Mouse (Mus musculus) heart, postnatal 25 days (tissue): ENCODE data around the gene Tbx15. TPM values are rescaled to one million over a fixed set of nuclear protein-coding genes. Genes with fewer than 3 reads are reported as not detected.
"Not testable (repeated sequence)": the region's sequence is repeated elsewhere in the genome, so short reads cannot be mapped to it uniquely, and the experiment has no call there.

Experiments
- DNase-seq: peaks from one replicate; pipeline ENCODE4 v3.0.0; 2022; ENCODE audit warnings: low spot score
- intact Hi-C: fragments of 180-260 bp; cut with DNase I; formaldehyde crosslinking; loops from one replicate; pipeline ENCODE4 v1.15.1; 2025
- total RNA-seq, 2 experiments: library from RNA; stranded (reverse); gene quantifications; 2 replicates each; pipeline ENCODE4 v1.2.3; 2021

Tbx15 gene
- total RNA-seq, 2 experiments from 2014 or later = 0.11 to 0.47 TPM

DNA sequence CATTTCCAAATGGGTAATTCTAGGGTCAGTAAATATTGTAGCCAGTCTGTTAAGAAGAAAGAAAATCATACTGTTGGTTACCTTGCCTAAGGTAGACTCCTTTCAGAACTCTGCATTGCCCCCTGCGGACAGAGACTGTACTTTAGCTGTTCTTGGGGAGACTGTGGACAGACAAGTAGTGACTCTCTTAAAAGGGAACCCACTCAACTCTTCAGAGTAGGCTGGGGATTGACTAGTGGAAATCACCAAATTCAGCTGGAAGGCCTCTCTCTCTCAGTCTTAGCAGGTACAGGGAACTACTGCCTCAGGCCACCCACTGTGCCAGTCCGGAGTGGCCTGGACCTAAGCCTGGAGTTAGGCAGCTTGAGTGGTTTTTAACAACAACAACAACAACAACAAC is 21.8 kb downstream of the Tbx15 start:
- no peak for DNase-seq
- intact Hi-C loops = no loop called here

DNA sequence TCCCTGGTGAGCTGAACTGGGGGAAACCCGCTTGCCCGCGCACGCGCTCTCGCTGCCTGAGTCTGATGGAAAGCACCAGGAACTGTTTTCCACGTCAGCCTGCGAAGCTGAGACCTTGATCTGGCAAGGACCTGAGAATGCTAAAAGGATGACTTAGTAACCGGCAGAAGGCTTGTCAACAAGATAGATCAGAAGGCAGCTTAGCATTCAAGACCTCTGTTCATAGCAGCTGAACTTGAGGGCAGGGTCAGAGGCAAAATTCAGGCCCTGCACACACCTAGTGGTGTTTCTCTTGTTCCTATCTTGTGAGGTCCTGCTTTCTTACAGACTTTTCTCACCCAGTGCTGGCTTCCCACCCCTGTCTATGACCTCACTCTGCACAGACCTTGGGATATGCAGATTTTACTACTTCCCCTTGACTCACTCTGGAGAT is 23.3 kb downstream of the Tbx15 start:
- intact Hi-C loops = no loop called here

DNA sequence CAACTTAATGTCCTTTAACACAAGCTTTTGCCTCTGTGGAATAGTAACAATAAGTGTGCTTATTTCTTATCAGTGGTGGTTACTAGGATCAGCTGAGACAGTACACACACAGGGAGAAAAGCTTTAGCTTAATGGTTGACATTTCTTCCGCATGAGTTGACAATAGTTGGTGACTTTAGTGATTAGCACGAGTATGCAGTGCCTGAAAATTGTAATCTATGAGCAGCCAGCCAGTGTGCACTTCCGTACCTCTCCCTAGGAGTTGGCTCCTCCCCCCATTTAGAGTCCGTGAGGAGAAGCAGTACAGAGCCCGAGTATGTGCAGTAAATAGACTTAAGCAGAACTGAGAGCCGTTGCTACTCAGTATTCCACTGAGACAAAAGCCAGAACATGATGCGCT is 24.5 kb downstream of the Tbx15 start:
- DNase-seq = no peak
- intact Hi-C loops = no loop called here

More for the DNA sequence above, 23.3 kb downstream of the Tbx15 start:
- no peak for DNase-seq

DNA sequence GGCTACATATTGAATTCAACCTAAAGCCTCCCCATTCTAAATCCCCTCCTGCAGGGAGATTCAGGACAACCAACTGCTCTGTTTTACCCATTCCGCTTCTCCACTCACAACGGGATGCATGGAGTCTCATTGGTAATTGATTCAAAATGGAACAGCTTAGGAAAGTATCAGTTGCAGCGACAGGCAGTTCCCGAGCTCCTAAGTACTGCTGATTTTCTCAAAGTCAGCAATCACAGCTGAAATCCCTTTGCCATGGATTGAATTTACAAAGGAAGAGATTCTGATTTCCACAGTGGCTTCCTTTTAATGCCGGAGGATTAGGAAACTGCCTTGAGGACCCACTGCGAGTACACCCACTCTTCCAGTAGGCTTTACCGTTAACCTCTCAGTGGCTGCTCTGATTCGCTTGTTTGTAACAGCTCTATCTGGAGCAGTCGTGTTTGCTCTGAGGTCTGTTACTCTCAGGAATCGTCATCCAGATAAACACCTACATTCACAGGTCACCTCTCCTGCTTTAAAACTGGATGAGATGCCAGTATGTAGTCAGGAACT is 26.6 kb downstream of the Tbx15 start:
- no peak for DNase-seq
- intact Hi-C loops = no loop called here

DNA sequence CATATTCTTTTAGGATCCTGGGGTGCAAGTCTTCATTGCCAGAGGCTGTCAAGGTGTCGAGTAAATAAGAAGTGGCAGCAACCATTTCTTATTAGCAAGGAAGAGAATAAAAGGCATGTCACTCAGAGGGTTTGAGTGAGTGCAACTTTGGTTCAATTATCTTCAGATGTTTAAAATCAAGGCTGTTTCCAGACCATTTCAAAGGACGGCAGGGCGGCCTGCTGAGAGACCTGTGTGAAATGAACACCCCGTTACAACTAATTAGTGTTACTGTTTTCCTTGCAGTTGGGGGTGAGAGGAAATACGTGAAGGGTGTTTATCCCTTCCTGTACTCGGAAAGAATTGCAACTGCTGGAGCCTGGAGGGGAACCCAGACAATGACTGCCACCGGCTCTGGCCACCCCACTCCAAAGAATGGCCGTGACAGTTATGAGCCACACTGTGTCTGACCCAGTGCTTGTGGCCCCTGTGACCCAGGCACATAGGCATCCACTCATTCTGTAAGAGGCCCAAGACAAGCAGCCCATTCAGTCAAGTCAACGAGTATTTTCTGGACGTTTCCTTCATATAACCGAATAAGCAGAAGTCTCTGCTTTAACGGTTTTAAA is 37.9 kb downstream of the Tbx15 start:
- no peak for DNase-seq

DNA sequence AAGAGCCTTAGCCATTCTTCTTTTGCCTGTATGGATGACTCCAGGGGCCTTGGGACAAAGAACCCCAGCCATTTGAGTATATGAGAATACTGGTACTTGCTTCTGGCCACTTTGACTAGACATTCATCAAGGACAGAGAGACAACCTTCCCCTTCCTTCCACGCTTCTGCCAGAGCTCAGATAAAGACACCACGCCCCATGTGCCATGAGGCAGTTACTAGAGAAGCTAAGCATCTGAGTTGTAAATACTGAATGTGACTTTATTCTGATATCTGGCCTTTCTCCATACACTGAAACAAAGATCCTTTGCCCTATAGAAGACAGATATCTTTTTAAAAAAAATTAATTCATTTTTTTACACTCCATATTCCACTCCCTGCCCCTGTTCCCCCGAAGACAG is 39.5 kb downstream of the Tbx15 start:
- intact Hi-C loops = no loop called here
- no peak for DNase-seq

More for the DNA sequence above, 37.9 kb downstream of the Tbx15 start:
- intact Hi-C loops = no loop called here

DNA sequence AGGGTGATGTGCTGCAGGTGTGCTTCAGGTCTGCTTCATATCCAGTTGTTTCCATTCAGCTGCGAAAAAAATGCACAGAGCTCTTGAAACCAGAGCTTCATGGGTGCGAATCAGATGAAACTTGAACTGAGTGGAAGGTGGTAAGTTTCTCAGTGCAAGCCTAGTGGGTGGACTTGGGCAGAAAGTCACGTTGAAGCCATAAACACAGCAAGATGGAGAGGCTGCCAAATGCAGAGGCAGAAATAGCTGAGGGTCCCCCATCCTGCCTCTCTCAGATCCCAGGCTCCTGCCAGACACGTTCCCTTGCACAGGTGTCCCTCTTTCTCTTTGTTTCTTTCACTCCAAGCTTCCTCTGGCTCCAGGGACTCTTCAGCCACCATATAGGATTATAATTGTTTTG is 41.3 kb downstream of the Tbx15 start:
- no peak for DNase-seq
- intact Hi-C loops = no loop called here

DNA sequence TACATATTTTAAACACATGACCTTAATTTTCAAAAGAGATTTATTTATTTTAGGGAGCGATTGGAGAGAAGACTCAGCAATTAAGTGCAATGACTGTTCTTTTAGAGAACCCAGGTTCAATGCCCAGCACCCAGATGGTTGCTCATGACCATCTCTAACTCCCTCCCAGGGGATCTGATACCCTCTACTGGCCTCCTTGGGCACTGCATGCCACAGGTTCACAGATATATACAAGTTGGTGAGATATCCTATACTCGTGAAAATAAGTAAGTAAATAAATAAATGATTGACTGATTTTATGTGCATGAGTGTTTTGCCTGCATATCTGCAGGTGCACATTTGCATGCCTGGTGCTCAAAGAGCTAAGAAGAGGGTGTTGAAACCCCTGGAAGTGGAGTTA is 48.1 kb downstream of the Tbx15 start:
- intact Hi-C loops = no loop called here
- no peak for DNase-seq

DNA sequence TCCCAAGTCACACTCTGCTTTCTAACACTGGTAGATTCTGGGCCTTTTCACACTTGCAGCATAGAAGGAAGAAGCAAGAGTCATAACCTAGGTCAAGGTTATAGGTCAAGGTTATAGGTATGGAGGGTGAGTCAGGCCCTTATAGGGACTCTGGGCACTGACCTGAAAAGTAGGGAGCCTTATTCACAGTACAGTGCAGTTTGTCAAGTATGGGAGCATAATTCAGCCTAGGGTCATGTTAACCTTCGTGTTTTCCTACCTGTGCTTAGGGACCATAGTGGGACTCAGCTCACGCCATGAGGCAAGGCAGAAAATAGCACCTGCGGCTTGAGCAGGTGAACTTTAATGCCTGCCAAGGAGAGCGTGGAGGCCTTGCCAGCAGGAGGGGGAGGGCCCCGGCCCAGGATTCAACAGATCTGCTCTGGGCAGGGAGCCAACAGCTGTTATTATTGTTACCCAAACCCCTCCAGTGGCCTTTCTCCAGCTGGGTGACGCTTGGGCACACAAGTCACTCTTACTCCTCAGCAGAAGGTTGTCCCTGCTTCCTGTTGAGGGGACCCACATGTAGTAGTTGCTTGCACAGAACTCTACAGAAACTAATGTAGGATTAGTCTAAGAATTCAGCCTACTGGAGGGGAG is 50.0 kb downstream of the Tbx15 start:
- intact Hi-C loops = no loop called here
- DNase-seq = no peak

DNA sequence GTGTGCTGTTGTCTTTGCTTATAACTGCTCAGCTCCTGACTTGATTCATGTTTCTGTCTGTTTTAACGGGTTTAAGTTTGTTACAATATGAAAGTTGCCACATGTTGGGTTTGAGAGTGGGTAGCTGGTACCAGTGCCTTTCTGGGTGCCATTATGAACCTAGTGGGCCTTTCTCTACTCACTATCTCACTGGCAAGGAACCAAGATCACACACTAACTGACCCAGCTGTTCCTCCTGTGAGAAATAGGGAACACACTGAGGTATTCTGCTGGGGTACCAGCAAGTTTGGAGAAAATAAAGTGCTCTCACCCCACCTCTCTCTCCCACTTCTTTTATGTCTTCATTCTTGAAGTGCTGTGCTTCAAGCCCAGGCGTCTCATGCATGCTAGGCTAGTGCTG is 50.7 kb downstream of the Tbx15 start:
- intact Hi-C loops = no loop called here
- DNase-seq = no peak

DNA sequence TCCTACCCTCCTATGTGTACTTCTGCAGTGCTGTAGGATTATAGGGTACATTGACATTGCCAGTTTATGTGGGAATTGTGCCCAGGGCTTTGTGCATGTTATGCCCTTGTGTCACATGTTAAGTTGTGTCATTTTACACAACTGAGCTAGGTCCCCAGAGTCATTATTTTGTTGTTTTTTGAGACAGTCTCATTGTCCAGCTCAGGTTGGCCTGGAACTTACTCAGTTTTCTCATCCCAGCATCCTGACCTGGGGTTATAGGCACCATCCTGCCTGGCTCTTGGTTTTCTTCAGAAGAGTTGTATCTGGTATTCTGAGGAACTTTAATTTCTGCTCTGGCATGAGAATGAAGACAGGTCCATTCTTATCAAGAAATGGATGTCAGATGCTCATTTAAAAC is 51.2 kb downstream of the Tbx15 start:
- intact Hi-C loops = no loop called here
- DNase-seq = no peak

DNA sequence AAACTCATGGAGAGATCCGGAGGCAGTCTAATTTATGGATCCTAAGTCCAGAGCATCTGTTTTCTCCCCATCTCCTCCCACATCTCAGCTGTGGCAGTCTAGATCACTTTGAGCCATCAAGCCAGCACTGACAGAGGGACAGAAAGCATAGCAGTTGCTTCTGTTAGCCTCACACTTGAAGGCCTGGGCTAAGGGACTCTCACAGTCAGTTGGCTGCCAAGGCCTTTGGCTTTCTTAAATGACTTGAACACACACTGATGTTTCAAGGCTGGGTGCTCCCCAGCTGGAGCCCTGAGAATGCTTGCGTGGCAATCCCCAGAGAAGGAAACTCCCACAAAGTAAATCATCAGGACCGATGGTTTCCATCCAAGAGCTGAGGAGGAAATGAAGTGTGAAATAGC is 52.4 kb downstream of the Tbx15 start:
- no peak for DNase-seq
- intact Hi-C loops = no loop called here

DNA sequence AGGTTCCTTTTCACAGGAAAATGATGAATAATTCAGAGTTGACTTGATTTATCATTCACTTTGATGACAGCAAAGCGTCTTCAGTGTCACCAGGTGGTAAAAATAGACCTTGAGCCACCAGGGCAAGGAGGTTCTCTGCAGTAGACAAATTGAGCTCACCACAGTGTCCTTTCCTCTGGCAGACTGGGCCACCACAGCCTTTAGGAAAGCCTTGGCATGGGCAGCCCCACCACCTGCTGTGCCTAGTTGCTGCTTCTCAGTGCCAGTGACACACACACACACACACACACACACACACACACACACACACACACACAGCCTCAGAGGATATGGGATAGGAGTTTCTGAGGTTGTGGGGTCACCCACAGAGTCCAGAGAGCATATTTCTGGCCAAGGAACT is 54.0 kb downstream of the Tbx15 start:
- DNase-seq = not testable (repeated sequence)

DNA sequence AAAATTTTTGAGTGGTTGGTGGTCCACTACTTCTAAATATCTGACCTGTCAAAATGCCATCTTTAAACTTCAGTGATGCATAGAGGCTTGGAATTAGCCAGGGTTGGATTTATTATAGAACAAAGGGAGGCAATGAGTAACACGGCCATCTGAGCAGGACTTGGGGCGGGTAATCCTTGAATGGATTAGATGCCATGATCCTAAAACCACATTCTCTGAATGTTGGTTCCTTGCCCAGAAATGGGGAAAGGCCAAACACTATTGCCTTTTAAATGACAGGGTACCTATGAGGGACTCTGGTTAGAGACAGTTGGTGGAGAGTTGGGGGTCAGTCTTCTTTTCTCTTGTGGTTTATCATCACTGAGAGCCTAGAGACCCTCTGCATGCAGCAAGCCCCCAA is 55.1 kb downstream of the Tbx15 start:
- intact Hi-C loops = no loop called here
- no peak for DNase-seq

More for the DNA sequence above, 54.0 kb downstream of the Tbx15 start:
- intact Hi-C loops = not testable (repeated sequence)

DNA sequence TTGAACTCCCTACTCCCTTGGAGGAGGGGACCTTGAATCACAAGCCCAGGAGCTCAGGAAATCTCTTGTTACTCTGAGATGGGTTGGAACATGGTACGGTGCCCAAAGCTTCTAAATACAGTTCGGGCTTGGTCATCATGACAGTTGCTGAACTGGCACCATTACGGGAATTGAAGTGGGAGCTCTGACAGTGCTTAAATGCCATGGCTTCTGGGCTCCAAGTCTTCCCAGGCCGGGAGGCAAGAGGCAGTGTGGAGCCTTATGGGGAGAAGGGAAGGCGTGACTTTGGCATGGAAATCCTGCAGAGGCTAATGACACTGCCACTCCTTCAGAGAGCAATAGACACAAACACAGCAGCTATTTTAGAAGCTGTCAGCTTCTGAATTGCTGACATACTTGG is 56.0 kb downstream of the Tbx15 start:
- intact Hi-C loops = no loop called here

DNA sequence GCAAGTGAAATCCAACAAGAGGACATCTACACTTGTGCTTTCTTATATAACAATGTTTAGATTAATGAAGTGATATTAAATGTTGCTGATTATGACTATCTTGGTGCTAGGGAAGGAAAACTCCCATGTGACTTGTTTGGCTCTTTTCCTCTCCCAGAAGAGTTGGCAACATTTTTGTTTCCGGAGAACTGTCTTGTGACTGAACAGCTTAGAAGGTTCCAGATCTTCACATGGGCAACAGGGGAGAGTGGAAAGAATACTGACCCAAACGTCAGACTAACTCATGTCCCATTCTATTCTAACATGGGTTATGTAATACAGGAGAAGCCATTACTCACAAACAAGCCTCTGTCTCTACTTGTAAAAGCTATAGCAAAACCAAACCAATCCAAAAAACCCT is 60.7 kb downstream of the Tbx15 start:
- no peak for DNase-seq
- intact Hi-C loops = no loop called here

More for the DNA sequence above, 56.0 kb downstream of the Tbx15 start:
- DNase-seq = no peak

DNA sequence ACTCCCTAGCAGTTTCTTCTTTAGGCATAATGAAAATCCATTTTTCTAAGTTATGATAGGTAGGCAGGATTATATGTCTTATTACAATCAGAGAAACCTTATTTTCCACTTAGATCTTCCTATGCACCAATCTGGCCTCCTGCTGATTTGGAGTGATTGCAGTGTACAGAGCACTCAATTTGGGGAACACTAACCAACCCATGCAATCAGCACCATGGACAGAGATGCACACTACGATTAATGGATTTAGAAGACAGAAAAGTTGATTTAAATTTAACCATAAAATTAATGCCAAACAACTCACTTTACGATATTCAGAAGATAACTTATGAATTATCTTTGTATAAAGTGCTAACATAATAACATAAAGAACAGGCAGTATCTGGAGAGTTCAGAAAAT is 70.7 kb downstream of the Tbx15 start:
- no peak for DNase-seq
- intact Hi-C loops = no loop called here

DNA sequence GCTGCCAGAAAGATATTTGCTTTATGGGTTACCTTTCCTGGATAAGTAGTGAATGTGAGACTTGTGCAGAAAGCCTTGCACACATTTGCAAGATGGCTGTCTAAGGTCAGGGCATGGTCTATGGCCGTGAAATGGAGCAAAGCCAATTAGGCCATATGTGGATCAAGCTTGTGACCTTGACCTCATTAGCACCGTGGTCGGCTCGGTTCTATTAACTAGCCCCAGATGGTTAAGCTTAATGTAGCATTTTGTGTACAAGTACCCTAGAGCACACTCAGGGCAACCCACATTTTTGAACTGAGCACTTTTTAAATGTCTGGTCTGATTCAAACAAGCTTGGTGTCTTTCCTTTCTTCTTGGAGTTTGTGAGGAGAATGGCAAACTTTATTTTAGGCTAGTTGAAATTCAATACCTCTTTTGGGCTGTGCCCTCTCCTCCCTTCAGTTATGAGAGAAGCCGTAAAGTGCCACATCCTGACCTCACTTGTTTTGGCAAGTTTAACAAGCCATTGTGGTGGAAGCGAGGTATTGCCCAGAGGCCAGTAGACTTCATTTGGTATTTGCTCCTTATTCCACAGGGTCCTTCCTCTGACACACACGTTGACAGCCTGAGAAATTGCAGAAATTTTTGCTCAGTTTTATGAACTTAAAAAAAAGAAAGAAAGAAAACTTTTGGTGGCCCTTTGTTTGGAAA is 71.9 kb downstream of the Tbx15 start:
- DNase-seq = no peak
- intact Hi-C loops = no loop called here

DNA sequence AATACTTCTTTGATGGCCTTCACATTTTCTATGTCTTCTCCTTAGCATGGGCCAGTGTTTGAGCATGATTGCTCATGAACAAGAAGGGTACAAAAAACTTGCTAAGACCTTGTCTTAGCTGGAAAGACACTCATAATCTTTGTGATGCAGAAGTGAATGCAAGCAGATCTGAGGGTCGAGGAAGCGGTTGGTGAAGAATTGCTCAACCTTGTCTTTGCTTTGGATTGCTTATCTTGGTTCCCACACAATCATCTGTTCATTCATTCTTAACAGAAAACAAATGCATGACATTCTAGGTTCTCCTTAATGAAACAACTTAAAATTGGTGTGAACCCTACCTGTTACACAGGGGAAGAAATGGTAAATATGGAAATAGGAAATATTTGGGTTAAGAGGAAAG is 82.2 kb downstream of the Tbx15 start:
- intact Hi-C loops = no loop called here
- DNase-seq = no peak

DNA sequence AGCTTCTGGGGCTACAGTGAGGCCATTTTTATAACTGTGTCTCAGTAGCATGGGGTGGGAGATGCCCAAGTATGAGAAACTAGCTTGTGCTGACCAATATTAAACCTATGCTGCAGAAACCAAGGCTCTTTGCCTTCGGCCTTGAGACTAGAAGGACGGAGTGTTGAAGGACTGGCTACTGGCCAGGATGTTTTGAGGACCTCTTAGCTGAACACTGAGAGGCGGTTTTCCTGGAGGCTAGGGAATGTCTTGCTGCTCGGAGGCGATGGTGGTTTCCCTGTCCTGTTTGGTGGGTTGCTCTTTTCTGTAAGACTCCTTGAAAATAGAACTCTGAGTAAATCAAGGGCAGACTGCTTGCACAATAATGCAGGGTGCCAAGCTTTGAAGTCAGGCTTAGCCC is 89.1 kb downstream of the Tbx15 start:
- intact Hi-C loops = no loop called here
- DNase-seq = no peak

DNA sequence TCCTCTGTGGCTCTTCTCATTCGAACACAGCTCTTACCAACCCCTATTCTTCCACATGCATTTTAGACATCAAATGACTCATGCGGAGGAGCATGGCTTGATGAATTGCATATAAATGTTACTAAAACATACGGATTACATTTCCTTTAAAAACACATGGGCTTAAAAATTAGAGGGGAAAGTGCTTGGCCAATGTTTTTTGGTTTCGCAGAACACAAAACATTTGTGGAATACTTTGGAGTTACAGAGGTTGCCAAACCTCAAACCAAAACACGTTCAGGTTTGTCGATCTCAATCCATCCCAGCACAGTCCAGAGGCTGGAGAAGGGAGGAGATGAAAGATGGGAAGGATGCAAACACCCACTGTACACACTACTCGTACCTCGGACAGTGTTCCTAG is 90.9 kb downstream of the Tbx15 start:
- DNase-seq = no peak
- intact Hi-C loops = no loop called here
